Comparison of ENCODE assay signal across 7 mouse cellular contexts in the genomic region with DNA sequence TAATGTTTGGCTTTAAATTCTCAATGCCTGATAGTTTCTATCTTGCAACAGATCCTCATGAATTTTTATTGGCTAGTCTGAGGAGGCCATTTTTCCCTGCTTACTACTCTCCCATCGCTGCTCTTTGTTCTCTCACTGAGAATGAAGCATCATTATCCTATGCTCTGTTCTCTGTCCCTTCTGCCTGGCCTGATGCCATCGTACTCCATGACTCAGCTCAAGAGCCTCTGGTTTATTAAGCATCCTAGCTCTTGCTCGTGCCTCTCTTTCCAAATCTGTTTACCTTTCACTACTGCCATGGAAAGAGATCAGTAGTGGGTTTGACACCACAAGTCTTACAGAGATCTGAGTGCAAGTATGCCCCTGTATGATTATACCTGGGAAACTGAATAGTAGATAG.
"Had no signal": no experiment of that assay in that cellular context is flagged by ENCODE, and none has a peak within 500 bp of the region (broad histone marks: within the 10 kb centered on the region; RNA-seq: fewer than 3 reads in every experiment).

No protein-coding gene starts in this region.

- DNase-seq: kidney, adult 8-10 months; kidney, postnatal 10 days; kidney, postnatal 4 days; liver, embryonic 13.5 days; lung, embryonic 14.5 days; thymus, adult 18-20 months; thymus, postnatal 36 days had no signal
